Mouse (Mus musculus): ENCODE measurements around the gene Gyg.

- TF ChIP-seq GATA1 (IDR thresholded peaks at IDR 0.05; ENCODE audit: borderline replicate concordance, low read length) (no peak), FLI1 (IDR thresholded peaks at IDR 0.05; ENCODE audit: low read length) (no peak)
Observed at GRCm38 (mm10) chr3:20144401-20144800, 10.7 kb downstream of the Gyg start.
